Mouse (Mus musculus) CH12.LX (cell line): ENCODE measurements around the gene Tm4sf19. TPM values are rescaled to one million over a fixed set of nuclear protein-coding genes. Genes with fewer than 3 reads are reported as not detected.

Experiments used
- DNase-seq: peaks from one replicate; pipeline ENCODE4 v3.0.0-alpha.2; 2013; ENCODE audit errors: extremely low read depth
- H3K27ac ChIP-seq: 2 replicates; pipeline ENCODE4 v1.5.1; 2012; ENCODE audit warnings: low read depth, mild to moderate bottlenecking, control low read depth, moderate library complexity; ENCODE audit not compliant: insufficient read depth
- H3K27me3 ChIP-seq: replicated peaks from 2 replicates; pipeline ENCODE3; 2012; ENCODE audit warnings: inconsistent platforms
- H3K36me3 ChIP-seq, 2 experiments: replicated peaks in 1 of 2; 2 replicates each; pipeline versions ENCODE3 to v1.6.1; 2012; ENCODE audit warnings: inconsistent platforms in 1 of 2, low read length in 1 of 2, mild to moderate bottlenecking in 1 of 2, mixed read lengths in 1 of 2, moderate library complexity in 1 of 2; ENCODE audit not compliant: control insufficient read depth in 1 of 2, insufficient read depth in 1 of 2
- H3K4me1 ChIP-seq, 2 experiments: 2 replicates each; pipeline ENCODE4 v1.6.1; 2012; ENCODE audit warnings: inconsistent platforms in 1 of 2, moderate library complexity in 1 of 2; ENCODE audit not compliant: insufficient read depth in 2 of 2, control insufficient read depth in 1 of 2
- H3K4me2 ChIP-seq: 2 replicates; pipeline ENCODE4 v1.6.1; 2012; ENCODE audit warnings: low read depth, mild to moderate bottlenecking, control low read depth; ENCODE audit not compliant: poor library complexity, insufficient read depth, severe bottlenecking
- H3K4me3 ChIP-seq, 3 experiments: fragments of 150-350 bp in 1 of 3; sonication (generic) in 1 of 3; replicated peaks in 1 of 3; 2 replicates each; pipeline versions ENCODE3 to v1.5.1; 2011 to 2012; ENCODE audit warnings: low read depth in 2 of 3, low read length in 2 of 3, mild to moderate bottlenecking in 2 of 3, moderate library complexity in 2 of 3, control low read depth in 1 of 3, improper control_type of control experiment in 1 of 3, inconsistent platforms in 1 of 3, mixed read lengths in 1 of 3; ENCODE audit not compliant: poor library complexity in 1 of 3
- H3K79me2 ChIP-seq: replicated peaks from 2 replicates; pipeline ENCODE4 v1.6.1; 2012; ENCODE audit warnings: mild to moderate bottlenecking, moderate library complexity; ENCODE audit not compliant: control insufficient read depth, poor library complexity, insufficient read depth, severe bottlenecking; ENCODE audit errors: extremely low read depth
- H3K9ac ChIP-seq: 2 replicates; pipeline ENCODE4 v1.6.1; 2012; ENCODE audit warnings: low read depth, mild to moderate bottlenecking, control low read depth, moderate library complexity; ENCODE audit not compliant: insufficient read depth
- H3K9me3 ChIP-seq: replicated peaks from 2 replicates; pipeline ENCODE3; 2012; ENCODE audit warnings: low read length, inconsistent platforms, mixed read lengths
- E2F4 ChIP-seq: IDR thresholded peaks from 2 replicates; pipeline ENCODE4 v1.6.1; 2011; ENCODE audit warnings: low read depth, low read length, improper control_type of control experiment; ENCODE audit not compliant: insufficient replicate concordance
- GABPA ChIP-seq: IDR thresholded peaks from 2 replicates; pipeline ENCODE4 v1.6.1; 2012; ENCODE audit warnings: low read depth, low read length, improper control_type of control experiment, inconsistent platforms; ENCODE audit not compliant: insufficient replicate concordance
- HCFC1 ChIP-seq: IDR thresholded peaks from 2 replicates; pipeline ENCODE4 v1.6.1; 2012; ENCODE audit warnings: low read depth, mild to moderate bottlenecking, inconsistent platforms, low read length, improper control_type of control experiment
- JUND ChIP-seq: conservative IDR thresholded peaks from 2 replicates; pipeline ENCODE4 v1.6.1; 2011; ENCODE audit warnings: low read depth, low read length, improper control_type of control experiment
- MAFK ChIP-seq: IDR thresholded peaks from 2 replicates; pipeline ENCODE4 v1.6.1; 2011; ENCODE audit warnings: low read length, improper control_type of control experiment; ENCODE audit not compliant: insufficient replicate concordance
- MAX ChIP-seq: IDR thresholded peaks from 2 replicates; pipeline ENCODE4 v1.6.1; 2011; ENCODE audit warnings: low read length, improper control_type of control experiment
- MEF2A ChIP-seq: IDR thresholded peaks from 2 replicates; pipeline ENCODE4 v1.6.1; 2014; ENCODE audit warnings: low read depth, mild to moderate bottlenecking, inconsistent platforms, low read length, improper control_type of control experiment, borderline replicate concordance
- MXI1 ChIP-seq: IDR thresholded peaks from 2 replicates; pipeline ENCODE4 v1.6.1; 2011; ENCODE audit warnings: mild to moderate bottlenecking, low read depth, low read length, improper control_type of control experiment
- MYC ChIP-seq: IDR thresholded peaks from 2 replicates; pipeline ENCODE4 v1.6.1; 2011; ENCODE audit warnings: low read depth, mild to moderate bottlenecking, improper control_type of control experiment, low read length
- PAX5 ChIP-seq: IDR thresholded peaks from 2 replicates; pipeline ENCODE4 v1.6.1; 2012; ENCODE audit warnings: low read length, inconsistent platforms, mixed read lengths
- POLR2A ChIP-seq: IDR thresholded peaks from 2 replicates; pipeline ENCODE4 v1.6.1; 2011; ENCODE audit warnings: low read depth, mild to moderate bottlenecking, improper control_type of control experiment, low read length
- RAD21 ChIP-seq: IDR thresholded peaks from 2 replicates; pipeline ENCODE4 v1.6.1; 2011; ENCODE audit warnings: low read depth, mild to moderate bottlenecking, low read length, improper control_type of control experiment, moderate library complexity
- RCOR1 ChIP-seq: conservative IDR thresholded peaks from 2 replicates; pipeline ENCODE4 v1.6.1; 2012; ENCODE audit warnings: low read depth, mild to moderate bottlenecking, inconsistent platforms, low read length, improper control_type of control experiment
- SMC3 ChIP-seq: IDR thresholded peaks from 2 replicates; pipeline ENCODE4 v1.6.1; 2011; ENCODE audit warnings: low read depth, low read length, improper control_type of control experiment
- TBP ChIP-seq: conservative IDR thresholded peaks from 2 replicates; pipeline ENCODE4 v1.6.1; 2011; ENCODE audit warnings: low read depth, low read length, improper control_type of control experiment
- TCF12 ChIP-seq: IDR thresholded peaks from 2 replicates; pipeline ENCODE4 v1.6.1; 2014; ENCODE audit warnings: low read depth, mild to moderate bottlenecking, inconsistent platforms, low read length, improper control_type of control experiment
- UBTF ChIP-seq: IDR thresholded peaks from 2 replicates; pipeline ENCODE4 v1.6.1; 2012; ENCODE audit warnings: low read depth, mild to moderate bottlenecking, inconsistent platforms, low read length, improper control_type of control experiment, moderate library complexity
- dilution Hi-C: fragments of 300-500 bp; cut with MboI; formaldehyde crosslinking; loops from 2 replicates; pipeline ENCODE4 v1.14.3; 2020; ENCODE audit warnings: low sequenced_read_pairs; ENCODE audit not compliant: extremely low pct_unique_long_range_greater_than_20kb, extremely low pct_ligation_motif_present
- in situ Hi-C: fragments of 300-500 bp; cut with MboI; formaldehyde crosslinking; loops from 3 replicates; pipeline ENCODE4 v1.14.3; 2019; ENCODE audit warnings: low sequenced_read_pairs, low pct_ligation_motif_present, low pct_unique_long_range_greater_than_20kb, mixed read lengths
- polyA plus RNA-seq: library from polyadenylated mRNA; unstranded; fragments of >175 nt; gene quantifications from 2 replicates; pipeline ENCODE4 v1.2.1, GENCODE M21; 2012; ENCODE audit warnings: low read depth; ENCODE audit not compliant: insufficient read length
- total RNA-seq, 2 experiments: library from RNA; depleted of rRNA; stranded (reverse); fragments of 300-350 nt in 1 of 2; fragments of >200 nt in 1 of 2; gene quantifications; 2 replicates each; pipeline ENCODE4 v1.2.3; 2012 to 2014

Tm4sf19 gene
- total and polyA plus RNA-seq, 3 experiments, result 0.25 to 1.3 (median 0.78) TPM

DNA sequence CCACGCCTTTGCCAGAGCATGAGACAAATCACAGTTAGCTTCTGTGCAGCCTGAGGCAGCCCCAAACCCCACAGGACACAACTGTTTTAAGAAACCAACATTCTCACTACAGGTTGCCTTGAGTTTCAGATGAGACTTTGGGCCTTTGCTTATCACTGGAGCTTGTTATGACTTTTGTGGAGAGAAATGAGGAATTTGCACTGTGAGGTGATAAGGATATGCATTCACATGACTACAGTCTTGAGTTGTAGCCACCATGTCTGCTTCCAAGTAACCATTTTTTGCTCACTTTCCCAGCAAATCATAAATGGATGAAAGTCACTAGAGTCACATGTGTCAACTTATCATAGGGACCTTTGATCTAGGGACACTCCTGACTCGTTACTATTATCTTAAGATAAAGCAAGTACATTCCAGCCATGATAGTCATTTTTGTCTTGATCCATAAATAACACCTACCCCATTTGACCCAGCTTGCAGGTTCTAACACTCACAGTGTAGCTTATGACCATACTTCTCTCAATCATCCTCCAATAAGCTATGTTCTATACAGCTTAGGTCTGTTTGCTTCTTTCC, 46.3 kb downstream of the Tm4sf19 start:
- Histone ChIP-seq H3K9ac (no peak overlapping the region), H3K4me3 (no peak overlapping the region), H3K4me1 (peaks cover 0 to 6% of the 10 kb centered on the region in 2 experiments; a peak in 1 of 4 replicates), H3K79me2 (no peaks in the 10 kb centered on the region), H3K9me3 (no peaks in the 10 kb centered on the region), H3K27ac (no peak overlapping the region), H3K27me3 (no peaks in the 10 kb centered on the region), H3K36me3 (peaks cover 1 to 7% of the 10 kb centered on the region in 2 experiments), H3K4me2 (no peak overlapping the region)
- TF ChIP-seq PAX5, result no peak
- no peak for TF ChIP-seq POLR2A
- TF ChIP-seq MEF2A, result no peak
- TF ChIP-seq SMC3, result no peak
- TF ChIP-seq MAFK, result no peak
- no peak for TF ChIP-seq JUND
- TF ChIP-seq TCF12, result no peak
- no peak for TF ChIP-seq GABPA
- no peak for TF ChIP-seq MYC
- no peak for TF ChIP-seq RAD21
- TF ChIP-seq RCOR1, result no peak
- no peak for TF ChIP-seq TBP
- TF ChIP-seq MAX, result no peak
- no peak for TF ChIP-seq UBTF
- no peak for TF ChIP-seq E2F4
- no peak for DNase-seq
- dilution Hi-C loops (no loop called here), in situ Hi-C loops (no loop called here)

DNA sequence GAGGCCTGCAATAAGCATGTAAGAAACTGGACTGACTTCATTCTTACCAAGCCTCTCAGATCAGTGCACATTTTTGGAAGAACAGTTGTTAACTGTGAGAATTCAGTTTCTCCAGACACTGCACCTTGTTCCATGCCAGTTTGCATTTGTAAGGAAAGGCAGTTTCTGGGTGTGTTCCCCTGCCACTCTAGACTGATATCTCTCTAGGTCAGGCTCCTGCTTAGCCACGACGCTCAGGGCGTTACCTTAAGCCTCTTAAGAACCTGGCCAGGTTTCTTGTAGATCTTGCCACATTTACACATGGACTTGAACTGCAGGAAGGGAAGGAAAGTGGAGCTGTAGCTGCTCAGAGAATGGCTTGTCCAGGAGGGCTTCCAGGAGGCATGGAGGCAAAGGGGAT, 49.4 kb downstream of the Tm4sf19 start:
- H3K4me3 ChIP-seq, result no peak overlapping the region
- no peak for TF ChIP-seq HCFC1
- no peak for TF ChIP-seq MXI1
- TF ChIP-seq PAX5, result no peak
- TF ChIP-seq MAX, result no peak
- TF ChIP-seq MEF2A, result no peak
- no peak overlapping the region for H3K9ac ChIP-seq
- H3K36me3 ChIP-seq, result peaks cover 5 to 26% of the 10 kb centered on the region in 2 experiments
- DNase-seq, result no peak
- H3K27me3 ChIP-seq, result no peaks in the 10 kb centered on the region
- in situ Hi-C loops, result loop anchor here (25.0 kb wide), 1 partner anchor 187 kb away; the partner anchor contains the start of gene Smco1
- no peaks in the 10 kb centered on the region for H3K9me3 ChIP-seq
- no peaks in the 10 kb centered on the region for H3K79me2 ChIP-seq
- dilution Hi-C loops, result no loop called here
- no peak overlapping the region for H3K27ac ChIP-seq
- peaks cover 0 to 6% of the 10 kb centered on the region in 2 experiments; a peak in 1 of 4 replicates for H3K4me1 ChIP-seq
- H3K4me2 ChIP-seq, result no peak overlapping the region
